Mouse (Mus musculus) adrenal gland, adult 8-10 months (tissue): ENCODE data around the gene Fxyd2. TPM values are rescaled to one million over a fixed set of nuclear protein-coding genes. Genes with fewer than 3 reads are reported as not detected.

ENCODE experiments used
- DNase-seq: peaks from one replicate; pipeline ENCODE4 v3.0.0; 2022
- total RNA-seq, 4 experiments: library from RNA; stranded (reverse); gene quantifications; 2 replicates each; pipeline ENCODE4 v1.2.4; 2022

Gene Fxyd2
- total RNA-seq, 4 experiments from 2014 or later = 4.9 to 10.4 (median 7.3) TPM

DNA sequence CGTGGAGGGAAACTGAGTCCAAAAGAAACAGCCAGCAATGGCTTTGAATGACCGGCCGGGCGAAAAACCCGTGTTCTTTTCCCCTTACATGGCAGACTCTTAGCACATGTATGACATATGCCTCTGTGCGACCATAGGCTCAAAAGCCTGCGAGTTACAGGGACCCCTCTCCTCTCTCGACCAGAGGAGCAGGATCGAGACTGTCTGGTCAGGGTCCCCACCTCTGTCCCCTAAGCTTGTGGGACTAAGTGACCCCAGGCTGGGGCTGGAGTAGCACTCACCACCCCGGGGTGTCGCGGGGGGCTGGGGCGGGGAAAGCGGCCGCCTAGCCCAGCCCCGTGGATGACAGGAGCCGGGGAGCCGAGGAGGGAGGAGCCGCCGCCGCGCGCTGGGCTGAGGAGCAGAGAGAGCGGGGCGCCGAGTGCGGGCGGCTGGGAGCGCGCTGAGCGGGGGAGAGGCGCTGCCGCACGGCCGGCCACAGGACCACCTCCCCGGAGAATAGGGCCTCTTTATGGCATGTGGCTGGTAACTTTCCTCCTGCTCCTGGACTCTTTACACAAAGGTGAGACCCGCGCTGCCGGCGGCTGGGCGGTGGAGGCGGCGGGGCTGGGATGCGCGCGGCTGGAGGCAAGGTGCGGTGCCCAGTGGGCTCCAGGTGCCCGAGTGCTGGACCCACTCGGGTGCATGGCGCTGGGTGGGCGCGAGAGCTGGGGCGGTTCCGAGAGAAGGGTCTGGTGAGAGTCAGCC is 30.7 kb downstream of the Fxyd2 start:
- DNase-seq = no peak

GRCm38 (mm10) chr9:45430698-45430959 is 31.2 kb downstream of the Fxyd2 start:
- no peak for DNase-seq

DNA sequence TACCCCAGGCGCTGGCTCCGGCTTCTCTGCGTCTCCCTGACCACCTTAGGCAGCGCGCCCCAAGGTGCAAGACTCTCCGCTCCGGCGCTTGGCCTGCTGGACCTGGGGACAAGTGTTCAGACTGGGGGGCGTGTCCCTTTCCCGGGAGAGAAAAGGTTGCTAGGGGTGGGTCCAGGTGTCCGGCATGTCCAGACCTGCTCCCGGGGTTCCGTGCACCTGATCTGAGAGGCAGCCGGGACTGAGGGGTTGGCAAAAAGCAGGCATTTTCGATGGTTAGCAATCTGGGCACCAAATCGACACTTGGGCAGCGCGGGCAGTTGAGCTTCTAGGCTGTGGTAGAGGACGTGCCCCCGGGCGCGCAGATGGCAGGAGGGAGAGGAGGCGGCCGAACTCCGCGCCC is 31.7 kb downstream of the Fxyd2 start:
- DNase-seq = no peak

DNA sequence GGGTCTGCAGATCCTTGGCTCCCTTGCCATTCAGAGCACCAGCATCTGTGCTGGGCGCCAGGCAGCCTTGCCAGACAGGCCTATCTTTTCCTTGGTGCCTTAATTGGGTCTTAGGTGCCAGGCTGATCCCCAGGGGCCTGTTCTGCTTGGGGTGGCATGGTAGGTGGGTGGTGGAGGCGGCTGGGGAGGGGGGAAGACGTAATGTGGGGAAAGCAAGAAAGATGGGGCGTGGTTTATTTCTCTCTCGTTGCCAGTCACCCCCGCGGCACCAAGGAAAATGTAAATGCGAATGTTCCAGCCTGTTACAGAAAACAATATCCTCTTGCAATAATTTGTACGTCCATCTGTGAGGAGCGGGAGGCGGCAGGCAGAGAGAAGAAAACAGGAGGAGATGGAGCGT is 33.2 kb downstream of the Fxyd2 start:
- DNase-seq = no peak

- no peak for DNase-seq
Observed at GRCm38 (mm10) chr9:45433119-45433518, 33.6 kb downstream of the Fxyd2 start.

DNA sequence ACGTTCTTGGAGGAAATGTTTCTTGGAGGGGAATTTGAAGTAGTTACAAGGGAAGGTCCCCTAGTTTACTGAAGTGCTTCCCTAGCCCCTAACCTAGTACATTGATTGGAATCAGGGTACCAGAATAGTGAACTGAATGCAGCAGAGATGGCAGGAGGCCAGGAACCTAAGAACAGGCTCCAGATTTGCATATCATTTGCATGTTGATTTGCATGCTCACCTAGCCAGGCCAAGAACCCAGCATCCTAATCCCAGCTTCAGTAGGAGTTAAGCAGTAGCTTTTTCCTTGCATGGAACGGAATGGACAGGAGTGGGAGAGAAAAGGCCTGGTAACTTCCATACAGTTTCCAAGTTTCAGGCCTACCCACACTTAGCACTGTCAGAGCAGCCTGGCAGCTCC is 34.7 kb downstream of the Fxyd2 start:
- no peak for DNase-seq

- DNase-seq = no peak
Observed at GRCm38 (mm10) chr9:45439025-45439424, 39.6 kb downstream of the Fxyd2 start.

GRCm38 (mm10) chr9:45440083-45440784 is 40.8 kb downstream of the Fxyd2 start:
- DNase-seq = no peak

- no peak for DNase-seq
Observed at GRCm38 (mm10) chr9:45444251-45444798, 44.9 kb downstream of the Fxyd2 start.

GRCm38 (mm10) chr9:45449658-45450057 is 50.2 kb downstream of the Fxyd2 start:
- no peak for DNase-seq

DNA sequence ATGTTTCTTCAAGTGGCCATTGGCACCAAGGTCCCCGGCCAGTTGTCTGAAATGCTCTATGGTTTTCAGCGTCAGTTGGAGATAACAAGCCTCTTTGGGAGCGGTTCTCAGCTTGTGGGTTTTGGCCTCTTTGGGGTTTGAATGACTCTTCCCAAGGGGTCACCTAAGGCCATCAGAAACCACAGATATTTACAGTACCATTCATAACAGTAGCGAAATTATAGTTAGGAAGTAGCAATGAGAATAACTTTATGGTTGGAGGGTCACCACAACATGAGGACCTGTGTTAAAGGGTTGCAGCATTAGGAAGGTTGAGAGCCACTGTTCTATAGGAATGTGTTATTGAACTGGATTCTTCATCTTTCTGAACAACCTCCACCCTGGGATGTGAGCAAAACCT is 51.9 kb downstream of the Fxyd2 start:
- DNase-seq = no peak

- DNase-seq = no peak
Observed at GRCm38 (mm10) chr9:45454032-45454431, 54.6 kb downstream of the Fxyd2 start.

GRCm38 (mm10) chr9:45454889-45455610 is 55.6 kb downstream of the Fxyd2 start:
- DNase-seq = no peak

- DNase-seq = no peak
Observed at GRCm38 (mm10) chr9:45457200-45457599, 57.7 kb downstream of the Fxyd2 start.

GRCm38 (mm10) chr9:45458363-45458762 is 58.9 kb downstream of the Fxyd2 start:
- DNase-seq = no peak

Other genes with a start within 250 kb of the Fxyd2 start
- gene BC049352, start 217.7 kb upstream of the Fxyd2 start, total RNA-seq = under 1 TPM in 3 of 4 experiments, not detected in 1; 0.65 to 0.68 (median 0.67) TPM
- not detected for gene Tmprss4, start 195.6 kb upstream of the Fxyd2 start, total RNA-seq
- gene Il10ra, start 130.5 kb upstream of the Fxyd2 start, total RNA-seq = 1 to 10 TPM; 4.3 to 5.5 (median 5.3) TPM
- under 1 TPM; 0.18 to 0.87 (median 0.52) TPM for gene Tmprss13, start 80.6 kb upstream of the Fxyd2 start, total RNA-seq
- gene Fxyd6, start 29.5 kb upstream of the Fxyd2 start, total RNA-seq = 100 to 1,000 TPM; 307 to 396 (median 352) TPM
- gene Dscaml1, start 27.0 kb downstream of the Fxyd2 start, total RNA-seq = 1 to 10 TPM; 1.7 to 3.7 (median 2.6) TPM